Mouse (Mus musculus) testis, adult 2 months (tissue): ENCODE measurements around the gene Ppp1r15a. TPM values are rescaled to one million over a fixed set of nuclear protein-coding genes. Genes with fewer than 3 reads are reported as not detected.
"Not testable (repeated sequence)": the region's sequence is repeated elsewhere in the genome, so short reads cannot be mapped to it uniquely, and the experiment has no call there.

Experiments
- H3K27ac ChIP-seq: fragments of 200-500 bp; 2 replicates; pipeline ENCODE4 v1.5.1; 2012; ENCODE audit warnings: low read depth, low read length; ENCODE audit not compliant: control insufficient read depth, insufficient read depth
- H3K27me3 ChIP-seq: fragments of 200-500 bp; 2 replicates; pipeline ENCODE4 v1.6.1; 2012; ENCODE audit warnings: mild to moderate bottlenecking, low read length, moderate library complexity; ENCODE audit not compliant: control insufficient read depth, insufficient read depth
- H3K36me3 ChIP-seq: fragments of 200-500 bp; 2 replicates; pipeline ENCODE4 v1.6.1; 2012; ENCODE audit warnings: mild to moderate bottlenecking, low read length; ENCODE audit not compliant: control insufficient read depth, insufficient read depth
- H3K4me1 ChIP-seq: fragments of 200-500 bp; 2 replicates; pipeline ENCODE4 v1.6.1; 2012; ENCODE audit warnings: low read length; ENCODE audit not compliant: control insufficient read depth, insufficient read depth
- H3K4me3 ChIP-seq: fragments of 200-500 bp; 2 replicates; pipeline ENCODE4 v1.5.1; 2012; ENCODE audit warnings: low read depth, mild to moderate bottlenecking, low read length, moderate library complexity, mixed read lengths; ENCODE audit not compliant: control insufficient read depth
- CTCF ChIP-seq: fragments of 200-500 bp; IDR thresholded peaks from 2 replicates; pipeline ENCODE4 v1.5.1; 2012; ENCODE audit warnings: low read depth, mild to moderate bottlenecking, inconsistent platforms, low read length, moderate library complexity; ENCODE audit not compliant: control insufficient read depth, insufficient read depth, insufficient replicate concordance
- POLR2A ChIP-seq: fragments of 200-500 bp; IDR thresholded peaks from 2 replicates; pipeline ENCODE4 v1.6.1; 2012; ENCODE audit warnings: low read depth, mild to moderate bottlenecking, inconsistent platforms, low read length, moderate library complexity; ENCODE audit not compliant: control insufficient read depth
- polyA plus RNA-seq: library from polyadenylated mRNA; depleted of rRNA; stranded (reverse); fragments of >200 nt; gene quantifications from 2 replicates; pipeline ENCODE4 v1.2.3, GENCODE M21; 2012

Ppp1r15a gene
- polyA plus RNA-seq, 1 experiment = 5.9 TPM

DNA sequence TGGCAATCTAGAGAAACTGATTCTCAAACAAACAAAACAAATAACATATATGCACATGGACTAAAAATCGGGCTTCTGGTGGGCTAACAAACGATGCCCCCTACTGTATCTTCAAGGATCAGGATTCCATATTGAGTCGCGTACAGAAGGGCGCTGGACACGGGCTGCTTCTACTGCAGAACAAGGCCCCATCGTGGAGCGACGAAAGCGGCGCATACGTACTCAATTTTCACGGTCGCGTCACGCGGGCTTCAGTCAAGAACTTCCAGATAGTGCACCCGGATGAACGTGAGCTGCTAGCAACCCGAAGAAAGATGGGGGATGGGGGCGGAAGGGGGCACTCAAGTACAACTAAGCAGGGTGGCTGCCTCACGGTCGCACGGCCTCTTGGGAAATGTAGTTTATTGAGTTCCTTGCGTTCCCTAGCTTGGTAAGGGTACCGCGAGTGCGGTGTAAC lies 4.3 kb downstream of the Ppp1r15a start:
- Histone ChIP-seq H3K27ac (peak overlapping the region; percentile 61), H3K27me3 (no peaks in the 10 kb centered on the region), H3K4me3 (peak overlapping the region; percentile 88), H3K4me1 (peaks cover 13% of the 10 kb centered on the region), H3K36me3 (no peaks in the 10 kb centered on the region)
- TF ChIP-seq POLR2A = peak; percentile 20; the same call in 1 of the 2 replicates
- no peak for TF ChIP-seq CTCF

- H3K4me1 ChIP-seq = peaks cover 15% of the 10 kb centered on the region; the same call in 1 of the 2 replicates
- H3K4me3 ChIP-seq = peak overlapping the region; percentile 10; the same call in 1 of the 2 replicates
- no peaks in the 10 kb centered on the region for H3K27me3 ChIP-seq
- no peak overlapping the region for H3K27ac ChIP-seq
- H3K36me3 ChIP-seq = no peaks in the 10 kb centered on the region
- TF ChIP-seq POLR2A (no peak), CTCF (no peak)
These were observed 5.5 kb downstream of the Ppp1r15a start for GRCm38 (mm10) chr7:45520605-45521004.

- Histone ChIP-seq H3K27ac (no peak overlapping the region), H3K27me3 (no peaks in the 10 kb centered on the region), H3K4me1 (peaks cover 10% of the 10 kb centered on the region; the same call in 1 of the 2 replicates), H3K36me3 (no peaks in the 10 kb centered on the region), H3K4me3 (peak overlapping the region; percentile 78)
- TF ChIP-seq POLR2A (no peak), CTCF (no peak)
These were observed 6.5 kb downstream of the Ppp1r15a start for GRCm38 (mm10) chr7:45519345-45520120.

- H3K27me3 ChIP-seq = no peaks in the 10 kb centered on the region
- H3K4me1 ChIP-seq = peaks cover 6% of the 10 kb centered on the region; the same call in 1 of the 2 replicates
- no peak overlapping the region for H3K27ac ChIP-seq
- peak overlapping the region; percentile 78 for H3K4me3 ChIP-seq
- TF ChIP-seq POLR2A (no peak; the same call in 1 of the 2 replicates), CTCF (0 out of 2 replicates have a peak, but pooled peaks have one; percentile 9)
- H3K36me3 ChIP-seq = no peaks in the 10 kb centered on the region
These were observed 7.5 kb downstream of the Ppp1r15a start for GRCm38 (mm10) chr7:45518618-45519017.

DNA sequence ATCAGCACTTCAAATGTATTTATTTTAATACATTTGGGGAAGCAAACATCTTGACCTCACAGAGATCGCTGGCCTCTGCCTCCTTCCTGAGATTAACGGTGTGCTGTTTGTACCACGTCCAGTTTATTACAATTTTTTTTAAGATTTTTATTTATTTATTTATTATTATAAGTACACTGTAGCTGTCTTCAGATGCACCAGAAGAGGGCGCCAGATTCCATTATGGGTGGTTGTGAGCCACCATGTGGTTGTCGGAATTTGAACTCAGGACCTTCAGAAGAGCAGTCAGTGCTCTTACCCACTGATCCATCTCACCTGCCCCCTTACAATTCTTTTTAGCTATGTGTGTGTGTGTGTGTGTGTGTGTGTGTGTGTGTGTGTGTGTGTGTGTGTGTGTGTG lies 9.2 kb downstream of the Ppp1r15a start:
- H3K4me3 ChIP-seq = peak overlapping the region; percentile 84
- not testable (repeated sequence) for H3K27me3 ChIP-seq, H3K27ac ChIP-seq, H3K4me1 ChIP-seq, H3K36me3 ChIP-seq

GRCm38 (mm10) chr7:45515436-45515835 lies 10.6 kb downstream of the Ppp1r15a start:
- H3K27ac ChIP-seq = no peak overlapping the region
- peak overlapping the region; percentile 84 for H3K4me3 ChIP-seq

DNA sequence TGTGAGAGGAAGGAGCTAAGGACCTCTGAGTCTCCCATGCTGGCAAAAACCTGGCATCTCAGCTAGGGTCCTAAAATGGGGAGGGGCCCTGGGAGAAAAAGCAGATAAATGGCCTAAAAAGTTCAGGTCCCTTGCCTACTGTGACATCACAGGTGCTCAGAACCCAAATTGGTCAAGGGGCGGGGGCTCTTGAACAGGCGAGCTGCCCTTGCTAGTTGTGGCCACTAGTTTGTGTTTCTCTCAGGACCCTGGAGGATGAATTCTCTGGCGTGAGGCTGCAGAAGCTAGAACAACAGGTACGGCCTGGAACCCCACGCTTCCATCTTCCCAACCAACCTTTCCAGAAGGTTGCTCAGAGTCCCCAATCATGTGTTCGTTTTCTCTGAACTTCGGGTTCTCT lies 11.7 kb downstream of the Ppp1r15a start:
- Histone ChIP-seq H3K4me1 (peaks cover 13% of the 10 kb centered on the region), H3K27me3 (no peaks in the 10 kb centered on the region), H3K4me3 (peak overlapping the region; percentile 84), H3K27ac (peak overlapping the region; percentile 77), H3K36me3 (no peaks in the 10 kb centered on the region)
- TF ChIP-seq POLR2A = no peak; the same call in 1 of the 2 replicates
- no peak for TF ChIP-seq CTCF

More at GRCm38 (mm10) chr7:45515436-45515835, 10.6 kb downstream of the Ppp1r15a start:
- H3K36me3 ChIP-seq = no peaks in the 10 kb centered on the region
- H3K4me1 ChIP-seq = peaks cover 5% of the 10 kb centered on the region; the same call in 1 of the 2 replicates
- no peaks in the 10 kb centered on the region for H3K27me3 ChIP-seq
- no peak for TF ChIP-seq CTCF
- TF ChIP-seq POLR2A = 0 out of 2 replicates have a peak, but pooled peaks have one; percentile 13
